Mouse (Mus musculus) megakaryocyte, embryonic 14.5 days (primary cell): ENCODE measurements around the gene Pigu.

Source experiments
- FLI1 ChIP-seq: IDR thresholded peaks from 2 replicates; pipeline ENCODE4 v1.6.1; 2012; ENCODE audit warnings: low read length, inconsistent platforms, mixed read lengths
- GATA1 ChIP-seq: IDR thresholded peaks from 3 replicates; pipeline ENCODE4 v1.6.1; 2012; ENCODE audit warnings: mixed read lengths, low read length, inconsistent platforms, borderline replicate concordance

DNA sequence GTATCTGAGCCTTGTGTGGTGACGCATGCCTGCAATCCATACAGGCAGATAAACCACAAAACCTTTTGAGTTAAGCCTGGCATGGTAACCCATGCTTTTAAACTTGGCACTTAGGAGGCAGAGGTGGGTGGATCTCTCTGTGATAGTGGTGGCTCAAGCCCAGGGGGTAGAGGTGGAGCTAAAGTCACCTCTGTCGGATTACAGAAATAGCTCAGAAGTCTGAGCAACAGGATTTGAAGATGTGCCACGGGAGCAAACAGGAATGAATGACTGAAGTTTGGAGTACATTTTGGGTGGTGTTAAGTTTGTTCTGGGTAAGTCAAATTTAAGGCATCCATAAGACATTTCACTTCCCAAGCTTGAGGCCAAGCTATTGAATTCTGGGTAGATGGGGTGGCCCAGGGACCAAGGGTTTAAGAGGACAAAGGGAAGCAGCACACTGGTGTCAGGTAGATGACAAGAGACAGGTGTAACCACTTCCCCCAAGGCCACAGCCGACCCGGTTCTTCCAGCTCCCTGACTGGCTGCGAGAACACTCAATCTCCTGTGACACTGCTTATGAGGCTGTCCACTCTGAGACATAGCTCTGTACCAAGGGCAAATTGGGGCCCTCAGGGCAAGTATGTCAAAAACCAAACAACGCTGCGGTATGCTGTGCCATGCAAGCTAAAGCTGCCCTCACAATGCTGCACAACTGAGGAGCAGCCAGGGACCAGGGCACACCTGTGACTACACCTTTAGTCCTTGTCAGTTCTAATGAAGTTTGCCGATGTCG, 84.6 kb downstream of the Pigu start:
- TF ChIP-seq GATA1 (no peak), FLI1 (no peak)
